Mouse (Mus musculus) neural tube, embryonic 14.5 days (tissue): ENCODE measurements around the gene Eras. TPM values are rescaled to one million over a fixed set of nuclear protein-coding genes. Genes with fewer than 3 reads are reported as not detected.
A peak's percentile ranks its signal among the peaks of the same experiment; 100 is the strongest.

Experiments used
- ATAC-seq: fragments of 200-750 bp; cut with Nextera tagmentation; 2 replicates; pipeline ENCODE4 v1.8.0; 2017; ENCODE audit warnings: low read depth, mild to moderate bottlenecking, moderate TSS enrichment, moderate library complexity
- H3K27ac ChIP-seq: fragments of 300-500 bp; sonication (generic); 2 replicates; pipeline ENCODE4 v1.5.1; 2014; ENCODE audit warnings: low read depth, mild to moderate bottlenecking, control low read depth, low read length, moderate library complexity, mixed read lengths
- H3K27me3 ChIP-seq: fragments of 300-500 bp; sonication (generic); 2 replicates; pipeline ENCODE4 v1.6.1; 2014; ENCODE audit warnings: low read length; ENCODE audit not compliant: control insufficient read depth, insufficient read depth
- H3K36me3 ChIP-seq: fragments of 300-500 bp; sonication (generic); 2 replicates; pipeline ENCODE4 v1.6.1; 2014; ENCODE audit warnings: low read length, mixed read lengths; ENCODE audit not compliant: control insufficient read depth, insufficient read depth
- H3K4me1 ChIP-seq: fragments of 300-500 bp; sonication (generic); 2 replicates; pipeline ENCODE4 v1.6.1; 2014; ENCODE audit warnings: low read length; ENCODE audit not compliant: control insufficient read depth, insufficient read depth
- H3K4me2 ChIP-seq: fragments of 300-500 bp; sonication (generic); 2 replicates; pipeline ENCODE4 v1.6.1; 2014; ENCODE audit warnings: mild to moderate bottlenecking, low read depth, low read length, control low read depth
- H3K4me3 ChIP-seq: fragments of 300-500 bp; sonication (generic); 2 replicates; pipeline ENCODE4 v1.5.1; 2014; ENCODE audit warnings: low read depth, low read length, control low read depth, mixed read lengths
- H3K9ac ChIP-seq: fragments of 300-500 bp; sonication (generic); replicated peaks from 2 replicates; pipeline ENCODE4 v1.6.1; 2014; ENCODE audit warnings: low read depth, mild to moderate bottlenecking, control low read depth, low read length, mixed read lengths
- H3K9me3 ChIP-seq: fragments of 300-500 bp; sonication (generic); 2 replicates; pipeline ENCODE4 v1.6.1; 2016; ENCODE audit warnings: low read length; ENCODE audit not compliant: control insufficient read depth
- WGBS: fragments of 180-500 bp; shearing (Covaris S2); extraction: QIAGEN DNeasy Blood & Tissue Kit; methylation state at CpG from one replicate; pipeline ENCODE4 v1.1.7; 2014; 5-methylcytosine and 5-hydroxymethylcytosine counted together
- polyA plus RNA-seq: library from polyadenylated mRNA; unstranded; fragments of >200 nt; fragmentation: Nextera tagmentation; extraction: Ambion mirVana; gene quantifications from 2 replicates; pipeline ENCODE4 v1.2.1, GENCODE M21; 2014

The Eras gene
- polyA plus RNA-seq, 1 experiment from 2014 or later, result not detected

DNA sequence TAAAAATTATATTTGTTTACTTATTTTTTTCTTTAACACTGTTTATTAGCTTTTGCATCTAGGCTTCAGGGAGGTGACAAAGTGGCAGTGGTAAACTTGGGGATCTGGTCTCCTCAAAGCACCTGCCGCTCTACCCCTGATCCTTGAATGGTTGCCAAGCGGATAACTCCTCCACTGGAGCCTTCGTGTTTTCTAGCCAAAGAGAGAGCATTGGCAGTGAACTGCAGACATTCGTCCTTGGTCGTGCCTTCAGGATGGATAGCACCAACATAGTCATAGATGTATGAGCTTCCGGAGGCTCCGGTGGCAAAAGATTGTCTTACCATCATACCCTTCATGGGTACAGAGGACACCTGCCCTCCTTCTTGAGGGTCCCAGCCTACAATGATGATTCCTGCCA lies 21.7 kb upstream of the Eras start:
- Histone ChIP-seq H3K27me3 (no peaks in the 10 kb centered on the region), H3K4me2 (no peak overlapping the region)
- 94% methylated on average over 7 of the region's 7 CpGs for WGBS

DNA sequence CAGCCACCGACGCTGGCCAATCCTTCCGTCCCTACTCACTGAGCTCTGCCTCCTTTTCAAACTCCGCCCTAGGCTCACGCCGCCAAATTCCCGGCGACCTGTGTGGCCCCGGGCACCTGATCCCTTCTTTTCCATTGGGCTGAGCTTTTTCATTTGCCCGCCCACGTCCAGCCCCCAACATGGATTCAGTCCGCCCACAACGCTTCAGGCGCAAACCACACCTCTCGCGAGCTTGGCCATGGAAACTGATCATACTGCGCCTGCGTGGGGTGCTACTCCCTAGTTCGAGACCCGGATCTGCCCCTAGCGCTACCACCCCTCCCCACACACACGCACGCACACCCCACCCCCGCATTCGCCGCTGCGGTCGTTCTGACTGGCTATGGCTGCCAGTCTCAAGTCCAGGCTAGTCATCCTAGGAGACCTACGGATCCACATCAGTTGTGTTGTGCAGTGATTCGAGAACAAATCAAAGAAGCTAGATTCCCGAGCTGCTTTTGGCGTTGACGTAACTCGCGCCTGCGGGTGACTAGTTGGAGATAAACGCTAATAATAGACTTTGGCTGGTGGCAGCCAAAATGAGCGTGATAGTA lies 19.6 kb upstream of the Eras start:
- no peak for ATAC-seq
- 23% methylated on average over 38 of the region's 38 CpGs for WGBS

More for the DNA sequence above, 21.7 kb upstream of the Eras start:
- ATAC-seq, result no peak
- no peak overlapping the region for H3K4me3 ChIP-seq
- no peaks in the 10 kb centered on the region for H3K9me3 ChIP-seq
- no peaks in the 10 kb centered on the region for H3K4me1 ChIP-seq
- H3K27ac ChIP-seq, result no peak overlapping the region
- no peaks in the 10 kb centered on the region for H3K36me3 ChIP-seq
- H3K9ac ChIP-seq, result no peak overlapping the region

DNA sequence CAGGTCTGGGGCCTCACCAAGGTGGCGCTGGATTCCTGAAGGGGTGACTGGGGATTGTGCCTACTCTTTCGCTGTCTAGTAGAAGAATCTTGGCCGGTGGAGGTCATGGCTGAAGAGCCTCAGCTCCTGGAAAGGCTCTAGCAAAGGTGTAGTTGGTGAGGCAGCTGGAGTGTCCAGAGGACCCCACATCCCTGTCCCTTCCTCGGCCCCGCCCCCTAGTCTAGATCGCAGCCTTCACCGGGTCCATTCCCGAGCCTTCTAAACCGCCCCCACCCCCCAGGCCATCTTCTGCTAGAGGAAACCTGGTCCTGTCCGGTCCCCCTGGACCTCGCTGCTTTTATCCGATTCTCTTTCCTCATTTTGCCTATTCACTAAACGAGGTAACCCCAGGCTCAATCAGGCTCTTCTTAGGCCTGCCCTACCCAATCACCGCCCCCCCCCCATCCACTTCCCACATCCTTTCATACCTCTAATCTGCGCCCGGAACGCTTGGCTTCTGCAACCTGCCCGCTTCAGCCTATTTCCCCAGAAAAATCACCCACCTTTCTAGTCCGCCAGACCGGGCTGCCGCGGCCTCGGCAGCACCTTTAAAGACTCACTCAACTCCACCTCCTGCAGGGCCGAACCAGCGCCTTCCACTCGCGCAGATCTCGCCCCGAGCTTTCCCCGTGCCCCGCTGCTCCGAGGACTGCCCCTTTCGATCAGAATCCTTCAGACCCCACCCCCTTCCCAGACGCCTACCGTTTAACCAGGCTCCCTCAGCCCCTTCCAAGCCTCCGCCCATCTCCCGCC lies 18.9 kb upstream of the Eras start, which contains the start of gene Hdac6:
Gene Hdac6, minus strand, starts transcription at position 782 of the 792 bp plus-strand sequence.
- H3K36me3 ChIP-seq, result no peaks in the 10 kb centered on the region
- H3K27ac ChIP-seq, result peak within 1 kb of the TSS; percentile 56; the same call in 1 of the 2 replicates
- no peaks in the 10 kb centered on the region for H3K27me3 ChIP-seq
- WGBS, result 16% methylated on average over 37 of the region's 37 CpGs
- no peaks in the 10 kb centered on the region for H3K4me1 ChIP-seq
- peak within 1 kb of the TSS; percentile 39 for H3K9ac ChIP-seq
- H3K4me3 ChIP-seq, result peak within 1 kb of the TSS; percentile 36
- peak within 1 kb of the TSS; percentile 44 for H3K4me2 ChIP-seq
- H3K9me3 ChIP-seq, result no peaks in the 10 kb centered on the region
- ATAC-seq, result peak; percentile 98

More for the DNA sequence above, 19.6 kb upstream of the Eras start:
- Histone ChIP-seq H3K27me3 (no peaks in the 10 kb centered on the region), H3K9ac (peak overlapping the region; percentile 35), H3K36me3 (no peaks in the 10 kb centered on the region), H3K4me3 (peak overlapping the region; percentile 36), H3K4me1 (no peaks in the 10 kb centered on the region), H3K27ac (peak overlapping the region; percentile 56; the same call in 1 of the 2 replicates), H3K9me3 (no peaks in the 10 kb centered on the region), H3K4me2 (peak overlapping the region; percentile 32; the same call in 1 of the 2 replicates)

DNA sequence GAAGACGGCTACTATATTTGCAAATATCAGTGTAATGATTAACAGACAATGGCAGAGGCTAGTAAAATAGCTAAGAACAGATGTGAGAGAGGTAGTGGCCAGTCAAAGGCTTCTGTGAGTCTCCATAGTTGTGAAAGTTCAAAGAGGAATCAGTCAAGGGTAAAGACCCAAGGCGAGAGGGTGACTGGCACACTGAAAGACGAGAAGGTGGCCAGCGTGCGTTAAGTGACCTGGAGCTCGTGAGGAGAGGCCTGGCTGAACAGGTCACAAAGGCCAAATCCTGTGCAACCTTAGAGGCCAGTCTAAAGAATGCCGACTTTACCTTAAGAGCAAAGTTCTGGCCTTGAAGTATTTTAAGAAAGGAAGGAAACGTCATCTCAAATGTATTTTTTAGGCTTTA lies 17.2 kb upstream of the Eras start:
- Histone ChIP-seq H3K4me2 (no peak overlapping the region), H3K9ac (no peak overlapping the region)
- 75% methylated on average over 8 of the region's 8 CpGs for WGBS

DNA sequence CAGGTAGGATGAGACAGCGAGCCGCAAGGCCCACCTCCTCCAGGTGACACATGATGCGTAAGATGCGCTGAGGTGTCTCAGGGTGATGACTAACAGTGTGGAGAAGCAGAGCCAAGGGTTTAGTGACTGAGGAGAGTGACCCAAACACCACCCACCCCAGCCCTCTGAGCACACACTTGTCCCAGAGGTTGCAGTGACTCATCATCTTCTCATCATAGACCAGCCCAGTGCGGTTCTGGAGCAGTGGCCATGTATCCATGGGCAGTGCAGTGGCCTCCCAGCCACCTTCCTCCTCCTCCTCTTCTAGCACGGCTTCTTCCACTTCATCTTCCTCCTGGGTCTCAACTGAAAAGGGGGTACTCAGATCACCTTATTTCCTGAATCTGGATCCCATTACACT lies 9.3 kb upstream of the Eras start:
- no peaks in the 10 kb centered on the region for H3K27me3 ChIP-seq
- WGBS, result 97% methylated on average over 6 of the region's 6 CpGs
- H3K9ac ChIP-seq, result no peak overlapping the region
- H3K36me3 ChIP-seq, result no peaks in the 10 kb centered on the region; the same call in 1 of the 2 replicates
- H3K4me1 ChIP-seq, result no peaks in the 10 kb centered on the region
- no peak overlapping the region for H3K4me2 ChIP-seq
- H3K4me3 ChIP-seq, result no peak overlapping the region
- ATAC-seq, result no peak
- H3K27ac ChIP-seq, result no peak overlapping the region
- no peaks in the 10 kb centered on the region for H3K9me3 ChIP-seq

More for the DNA sequence above, 17.2 kb upstream of the Eras start:
- no peaks in the 10 kb centered on the region for H3K36me3 ChIP-seq
- no peak overlapping the region for H3K4me3 ChIP-seq
- H3K4me1 ChIP-seq, result no peaks in the 10 kb centered on the region
- no peaks in the 10 kb centered on the region for H3K9me3 ChIP-seq
- no peaks in the 10 kb centered on the region for H3K27me3 ChIP-seq
- no peak for ATAC-seq
- no peak overlapping the region for H3K27ac ChIP-seq

DNA sequence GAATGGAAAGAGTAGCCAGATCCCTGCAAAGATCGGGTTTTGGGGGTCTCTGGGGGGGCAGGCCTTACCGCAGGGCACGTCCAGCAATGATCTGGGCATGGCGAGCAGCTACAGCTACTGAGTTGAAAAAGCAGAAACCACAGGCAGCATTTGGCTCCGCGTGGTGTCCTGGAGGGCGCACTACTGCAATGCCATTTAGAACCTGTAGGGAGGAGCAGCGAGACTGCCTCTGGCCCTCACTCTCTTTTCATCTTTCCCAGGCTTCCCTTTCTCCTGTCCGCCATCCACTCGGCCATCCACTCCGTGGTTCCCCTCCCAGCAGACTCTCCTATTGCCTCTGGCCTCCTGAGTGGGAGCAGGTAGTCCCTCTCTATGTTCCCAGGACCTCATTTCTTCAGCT lies 8.5 kb upstream of the Eras start:
- H3K27me3 ChIP-seq, result no peaks in the 10 kb centered on the region
- ATAC-seq, result no peak
- no peaks in the 10 kb centered on the region for H3K4me1 ChIP-seq
- WGBS, result 52% methylated on average over 11 of the region's 11 CpGs
- H3K9ac ChIP-seq, result no peak overlapping the region
- H3K4me2 ChIP-seq, result no peak overlapping the region
- H3K36me3 ChIP-seq, result no peaks in the 10 kb centered on the region; the same call in 1 of the 2 replicates
- no peak overlapping the region for H3K27ac ChIP-seq
- H3K9me3 ChIP-seq, result no peaks in the 10 kb centered on the region
- H3K4me3 ChIP-seq, result no peak overlapping the region

DNA sequence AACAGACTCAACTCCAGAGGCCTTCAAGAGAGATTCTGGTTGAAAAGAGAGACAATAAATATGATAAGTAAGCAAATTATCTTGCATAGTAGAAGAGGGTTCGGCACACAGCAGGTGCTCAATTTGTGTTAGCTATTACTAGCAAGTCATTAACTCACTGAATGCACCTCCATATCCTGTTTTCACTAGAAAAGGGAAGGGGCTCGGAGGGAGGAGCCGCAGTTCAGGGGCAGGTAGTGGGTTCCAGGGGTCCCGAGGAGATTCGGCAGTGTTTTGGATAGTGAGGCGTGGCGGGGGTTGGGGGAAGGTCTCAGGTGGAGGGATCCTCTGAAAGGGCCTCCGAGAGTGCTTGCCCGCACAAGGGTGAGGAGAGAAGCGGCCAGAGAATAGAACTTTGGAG lies 1.3 kb downstream of the Eras start:
- ATAC-seq, result no peak
- no peak overlapping the region for H3K4me3 ChIP-seq
- H3K36me3 ChIP-seq, result no peaks in the 10 kb centered on the region
- 0 out of 2 replicates have a peak, but pooled peaks cover 9% of the 10 kb centered on the region for H3K4me1 ChIP-seq
- no peaks in the 10 kb centered on the region for H3K27me3 ChIP-seq
- H3K9ac ChIP-seq, result no peak overlapping the region
- no peaks in the 10 kb centered on the region for H3K9me3 ChIP-seq
- 19% methylated on average over 10 of the region's 10 CpGs for WGBS
- no peak overlapping the region for H3K4me2 ChIP-seq
- no peak overlapping the region for H3K27ac ChIP-seq

DNA sequence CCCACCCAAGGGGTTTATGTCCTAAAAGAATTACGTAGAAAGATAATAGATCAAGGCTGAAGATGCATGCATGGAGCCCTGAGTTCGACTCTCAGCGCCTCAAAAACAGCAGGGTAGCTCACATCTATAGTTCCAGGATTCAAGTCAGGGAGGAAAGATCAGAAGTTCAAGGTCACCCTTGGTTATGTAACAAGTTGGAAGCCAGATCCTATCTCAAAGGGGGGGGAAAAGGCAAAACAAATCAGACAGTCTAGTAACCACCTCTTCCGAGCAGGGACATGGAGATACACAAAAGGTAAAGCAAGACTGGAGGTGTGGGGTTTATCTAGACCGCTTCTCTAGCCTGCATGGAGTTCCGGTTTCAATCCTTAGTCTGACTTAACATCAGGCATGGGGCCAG lies 2.1 kb downstream of the Eras start:
- H3K27me3 ChIP-seq, result no peaks in the 10 kb centered on the region
- H3K36me3 ChIP-seq, result no peaks in the 10 kb centered on the region
- ATAC-seq, result no peak
- no peaks in the 10 kb centered on the region for H3K9me3 ChIP-seq
- H3K27ac ChIP-seq, result no peak overlapping the region
- H3K4me3 ChIP-seq, result no peak overlapping the region
- H3K4me2 ChIP-seq, result no peak overlapping the region
- WGBS, result 71% methylated on average over 6 of the region's 6 CpGs
- H3K9ac ChIP-seq, result no peak overlapping the region
- 0 out of 2 replicates have a peak, but pooled peaks cover 9% of the 10 kb centered on the region for H3K4me1 ChIP-seq

DNA sequence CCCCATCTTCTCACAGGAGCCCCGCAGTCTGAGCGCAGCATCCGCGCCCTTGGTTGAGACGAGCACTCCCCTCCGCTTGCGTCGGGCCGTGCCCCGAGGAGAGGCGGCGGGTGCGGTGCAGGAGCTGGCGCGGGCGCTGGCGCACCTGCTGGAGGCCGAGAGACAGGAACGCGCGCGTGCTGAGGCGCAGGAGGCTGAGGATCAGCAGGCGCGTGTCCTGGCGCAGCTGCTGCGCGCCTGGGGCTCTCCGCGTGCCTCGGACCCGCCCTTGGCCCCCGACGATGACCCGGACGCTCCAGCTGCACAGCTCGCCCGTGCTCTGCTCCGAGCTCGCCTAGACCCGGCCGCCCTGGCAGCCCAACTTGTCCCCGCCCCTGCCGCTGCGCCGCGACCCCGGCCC lies 6.4 kb downstream of the Eras start:
- H3K27ac ChIP-seq, result peak overlapping the region; percentile 34; the same call in 1 of the 2 replicates
- H3K9me3 ChIP-seq, result no peaks in the 10 kb centered on the region
- peak; percentile 19; the same call in 1 of the 2 replicates for ATAC-seq
- peak overlapping the region; percentile 58 for H3K9ac ChIP-seq
- H3K4me3 ChIP-seq, result peak overlapping the region; percentile 45
- no peaks in the 10 kb centered on the region for H3K36me3 ChIP-seq
- H3K4me2 ChIP-seq, result peak overlapping the region; percentile 61
- 24% methylated on average over 42 of the region's 48 CpGs for WGBS
- no peaks in the 10 kb centered on the region for H3K27me3 ChIP-seq
- 0 out of 2 replicates have a peak, but pooled peaks cover 9% of the 10 kb centered on the region for H3K4me1 ChIP-seq
